Mouse (Mus musculus) adrenal gland, postnatal 10 days (tissue): ENCODE results near the gene Dap. TPM values are rescaled to one million over a fixed set of nuclear protein-coding genes. Genes with fewer than 3 reads are reported as not detected.
A peak's percentile ranks its signal among the peaks of the same experiment; 100 is the strongest.

Source experiments
- DNase-seq: peaks from one replicate; pipeline ENCODE4 v3.0.0; 2021; ENCODE audit warnings: mixed read lengths
- total RNA-seq, 2 experiments: library from RNA; stranded (reverse); gene quantifications; 2 replicates each; pipeline ENCODE4 v1.2.3; 2021

Dap gene
- total RNA-seq, 2 experiments from 2014 or later: 71.1 to 81.2 TPM

GRCm38 (mm10) chr15:31262361-31262760 lies 38.2 kb downstream of the Dap start:
- no peak for DNase-seq

- DNase-seq: peak; percentile 84
Measured at GRCm38 (mm10) chr15:31264827-31265226, 40.7 kb downstream of the Dap start.

DNA sequence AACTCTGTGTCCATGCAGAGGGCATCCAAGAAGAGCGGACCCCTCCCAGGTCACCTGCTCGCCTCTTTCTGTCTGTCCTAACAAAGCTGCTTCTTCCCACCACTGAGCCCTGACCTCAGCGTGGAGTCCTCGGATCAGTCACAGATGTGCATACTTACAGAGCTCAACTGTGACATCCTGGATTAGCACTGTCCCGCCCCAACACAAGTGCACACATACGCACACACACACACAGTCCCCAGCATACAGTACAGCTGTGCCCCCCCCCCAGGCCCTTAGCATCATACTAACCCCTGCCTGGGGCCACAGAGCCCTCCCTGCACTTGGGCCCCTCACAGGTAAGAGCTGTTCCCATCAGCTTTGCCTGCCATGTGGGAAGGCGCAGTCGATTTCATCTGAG lies 41.3 kb downstream of the Dap start:
- DNase-seq: no peak

DNA sequence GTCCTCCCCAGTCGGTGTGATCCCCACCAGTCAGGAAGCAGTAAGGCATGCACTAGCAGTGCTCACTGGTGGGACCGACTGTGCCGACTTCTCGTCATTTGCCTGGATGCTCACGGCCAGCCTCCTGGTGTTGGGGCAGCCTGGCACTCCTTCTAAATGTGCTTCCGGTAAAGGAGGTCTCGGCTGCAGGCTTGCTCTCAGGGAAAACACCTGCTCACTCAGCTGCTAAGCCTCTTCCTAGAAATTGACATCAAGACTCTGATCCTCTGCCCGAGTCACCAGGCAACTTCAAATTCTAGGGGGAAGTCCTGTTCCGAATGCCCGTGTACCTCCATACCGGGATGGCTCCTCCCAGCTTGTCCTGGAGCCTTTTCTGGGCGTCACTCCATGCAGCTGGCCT lies 41.7 kb downstream of the Dap start:
- no peak for DNase-seq

DNA sequence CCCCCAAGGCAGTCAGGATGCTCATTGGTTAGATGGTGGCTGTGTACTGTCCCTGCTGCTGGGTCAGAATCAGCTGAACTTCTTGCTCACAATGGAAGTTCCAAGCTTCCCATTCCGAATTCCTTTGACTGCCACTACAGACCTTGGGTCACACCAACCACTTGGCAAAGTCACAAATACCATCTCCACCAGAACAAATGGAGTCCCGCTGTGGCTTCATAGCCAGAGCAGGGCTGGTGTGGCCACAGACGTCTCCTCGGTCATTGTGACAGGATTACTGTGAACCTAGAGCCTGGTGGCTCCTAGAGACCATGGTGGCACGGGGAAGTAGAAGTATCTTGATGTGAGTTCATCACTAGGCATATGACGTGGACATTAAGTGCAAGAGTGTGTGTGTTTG lies 44.0 kb downstream of the Dap start:
- no peak for DNase-seq

- no peak for DNase-seq
Measured at GRCm38 (mm10) chr15:31269558-31269957, 45.4 kb downstream of the Dap start.

DNA sequence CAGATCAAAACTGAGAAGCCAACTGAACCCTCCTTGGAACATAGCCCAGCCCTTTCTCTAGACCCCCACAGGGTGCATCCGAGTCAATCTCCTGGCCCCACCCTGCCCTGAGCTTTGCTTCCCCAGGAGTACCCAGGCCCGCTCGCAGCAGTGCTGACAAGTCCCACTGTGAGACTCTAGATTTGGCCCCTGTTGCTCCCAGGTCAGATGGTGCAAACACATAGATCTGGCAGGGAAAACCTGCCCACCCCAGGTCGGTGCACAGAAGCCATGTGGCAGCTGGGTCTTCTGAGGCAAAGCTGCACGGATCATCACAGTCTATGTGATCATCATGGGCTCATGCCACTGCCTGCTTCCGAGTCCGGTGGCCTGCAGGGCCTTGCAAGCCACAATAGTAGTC lies 48.6 kb downstream of the Dap start:
- DNase-seq: no peak

DNA sequence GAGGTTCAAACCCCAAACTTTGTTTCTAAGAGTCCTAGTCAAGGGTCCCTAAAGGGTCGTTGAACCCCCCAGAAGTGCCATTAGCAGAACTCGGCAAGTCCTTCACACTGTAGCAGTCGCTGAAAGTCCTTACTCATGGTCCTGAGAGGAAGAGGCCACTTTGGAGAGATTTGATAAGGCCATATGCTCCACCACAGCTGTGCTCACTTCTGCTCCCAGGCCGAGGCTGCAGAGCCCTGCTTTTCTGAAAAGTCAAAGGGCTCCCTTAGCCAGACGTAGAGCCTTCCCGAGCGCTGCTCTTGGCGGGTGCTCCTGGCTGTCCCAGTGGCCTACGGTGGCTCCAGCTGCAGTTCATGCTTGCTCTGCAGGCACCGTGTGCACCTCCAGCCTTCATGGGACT lies 49.4 kb downstream of the Dap start:
- DNase-seq: no peak

DNA sequence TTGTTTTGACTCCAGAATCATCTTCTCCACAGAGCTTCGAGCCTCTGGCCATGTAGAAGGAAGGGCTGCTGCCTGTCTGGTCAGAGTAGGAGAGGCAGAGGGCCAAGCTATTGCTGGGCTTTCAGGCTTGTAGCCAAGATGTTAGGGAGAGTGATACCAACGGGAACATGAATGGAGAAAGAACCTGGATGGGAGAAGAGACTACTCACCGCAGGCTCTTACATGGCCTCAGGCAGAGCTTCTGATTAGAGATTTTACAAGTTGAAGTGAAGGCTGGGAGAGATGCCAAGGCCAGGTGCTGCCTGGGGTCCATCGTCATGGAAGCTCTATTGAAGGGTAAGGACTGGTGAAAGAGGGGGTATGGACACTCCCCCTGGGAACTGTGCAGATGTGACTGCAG lies 54.0 kb downstream of the Dap start:
- peak; percentile 23 for DNase-seq

DNA sequence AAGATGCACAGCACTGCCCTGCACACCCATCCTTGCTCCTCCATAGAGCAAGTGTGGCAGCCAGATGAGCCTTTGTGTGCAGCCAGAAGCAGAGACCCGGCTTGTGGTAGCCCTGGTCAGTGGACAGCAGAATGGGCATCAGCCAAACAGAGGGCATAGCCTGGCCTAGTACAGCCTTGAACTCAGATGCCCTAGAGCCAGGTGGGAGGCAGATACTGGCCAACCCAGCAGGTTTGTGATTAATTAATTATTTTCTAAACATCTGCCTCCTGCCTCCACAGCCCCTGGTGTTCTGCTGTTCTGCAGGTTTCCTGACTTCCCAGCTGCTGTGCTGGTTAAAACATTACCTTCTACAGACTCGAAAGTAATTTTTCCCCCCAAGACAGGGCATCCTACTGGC lies 55.0 kb downstream of the Dap start:
- no peak for DNase-seq

GRCm38 (mm10) chr15:31279577-31280004 lies 55.5 kb downstream of the Dap start:
- DNase-seq: no peak

GRCm38 (mm10) chr15:31280059-31280458 lies 55.9 kb downstream of the Dap start:
- no peak for DNase-seq

GRCm38 (mm10) chr15:31280683-31281082 lies 56.6 kb downstream of the Dap start:
- no peak for DNase-seq

DNA sequence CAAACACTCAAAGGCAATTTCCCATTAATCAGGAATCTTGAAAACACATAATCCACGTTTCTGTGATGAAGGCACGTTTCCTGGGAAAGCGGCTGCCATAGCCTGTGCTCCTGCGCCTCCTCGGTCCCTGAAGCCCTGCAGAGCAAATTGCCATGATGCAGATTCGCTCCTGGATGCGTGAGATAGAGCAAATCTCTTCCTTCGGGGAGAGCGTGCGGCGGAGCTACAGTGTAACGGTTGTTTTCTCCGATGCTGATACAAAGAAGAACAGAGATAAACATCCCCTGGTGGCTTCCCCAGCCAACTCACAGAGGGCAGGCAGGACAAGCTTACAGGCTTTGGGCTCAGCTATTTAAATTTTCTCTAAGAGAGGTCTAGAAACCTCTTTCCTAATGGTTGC lies 57.7 kb downstream of the Dap start:
- no peak for DNase-seq

- DNase-seq: no peak
Measured at GRCm38 (mm10) chr15:31282353-31282752, 58.2 kb downstream of the Dap start.

GRCm38 (mm10) chr15:31284142-31284541 lies 60.0 kb downstream of the Dap start:
- no peak for DNase-seq

DNA sequence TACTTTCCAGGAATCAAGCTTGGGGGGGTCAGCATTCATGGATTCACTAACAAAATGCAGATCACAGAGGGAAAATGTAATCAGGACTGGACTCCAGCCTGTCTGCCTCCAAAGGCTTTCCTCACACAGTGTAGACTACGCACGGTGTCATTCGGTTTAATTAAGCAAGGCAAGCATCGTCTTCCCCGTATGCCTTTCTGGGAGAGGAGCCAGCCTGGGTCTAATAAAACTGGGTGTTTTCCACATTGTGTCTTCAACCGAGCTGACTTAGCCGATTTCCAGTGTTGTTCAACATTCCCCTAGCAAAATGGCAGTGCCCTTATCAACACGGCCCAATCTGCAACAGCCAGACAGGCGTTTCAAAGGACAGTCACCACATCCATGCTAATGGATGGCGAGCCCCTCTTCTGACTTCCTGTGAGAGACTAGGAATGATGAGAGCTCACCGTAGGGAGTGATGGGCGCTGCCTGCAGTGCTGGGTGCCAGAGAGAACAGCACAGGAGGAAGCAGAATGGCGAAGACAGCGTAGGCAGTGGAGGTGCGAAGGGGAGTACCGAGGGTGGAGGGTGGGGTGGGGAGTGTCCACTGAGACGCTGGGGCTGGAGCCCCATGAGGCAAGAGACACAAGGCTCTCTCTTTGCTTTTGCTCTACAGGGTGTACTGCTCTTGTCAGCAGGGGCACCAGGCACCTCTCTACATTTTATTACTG lies 61.0 kb downstream of the Dap start:
- DNase-seq: no peak

- DNase-seq: no peak
Measured at GRCm38 (mm10) chr15:31285695-31286094, 61.6 kb downstream of the Dap start.

- no peak for DNase-seq
Measured at GRCm38 (mm10) chr15:31292627-31293026, 68.5 kb downstream of the Dap start.

DNA sequence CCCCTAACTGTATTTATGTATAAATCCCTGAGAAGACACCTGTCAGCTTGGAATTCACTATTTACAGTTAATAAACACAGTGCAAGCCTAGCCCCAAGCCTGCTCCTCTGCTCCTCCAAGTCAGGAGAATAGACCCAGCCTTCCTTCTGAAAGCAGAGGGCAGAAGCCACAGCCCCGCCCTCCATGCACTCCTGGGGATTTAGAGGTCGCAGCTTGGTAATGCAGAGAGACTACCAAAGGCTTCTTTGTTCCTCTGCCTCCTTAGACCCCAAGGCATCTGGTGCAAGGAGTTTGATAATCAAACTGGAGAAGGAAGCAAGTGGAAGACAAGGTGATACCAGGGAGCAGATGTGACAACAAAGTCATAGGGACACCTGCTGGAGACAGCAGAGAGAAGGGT lies 70.2 kb downstream of the Dap start:
- DNase-seq: no peak

DNA sequence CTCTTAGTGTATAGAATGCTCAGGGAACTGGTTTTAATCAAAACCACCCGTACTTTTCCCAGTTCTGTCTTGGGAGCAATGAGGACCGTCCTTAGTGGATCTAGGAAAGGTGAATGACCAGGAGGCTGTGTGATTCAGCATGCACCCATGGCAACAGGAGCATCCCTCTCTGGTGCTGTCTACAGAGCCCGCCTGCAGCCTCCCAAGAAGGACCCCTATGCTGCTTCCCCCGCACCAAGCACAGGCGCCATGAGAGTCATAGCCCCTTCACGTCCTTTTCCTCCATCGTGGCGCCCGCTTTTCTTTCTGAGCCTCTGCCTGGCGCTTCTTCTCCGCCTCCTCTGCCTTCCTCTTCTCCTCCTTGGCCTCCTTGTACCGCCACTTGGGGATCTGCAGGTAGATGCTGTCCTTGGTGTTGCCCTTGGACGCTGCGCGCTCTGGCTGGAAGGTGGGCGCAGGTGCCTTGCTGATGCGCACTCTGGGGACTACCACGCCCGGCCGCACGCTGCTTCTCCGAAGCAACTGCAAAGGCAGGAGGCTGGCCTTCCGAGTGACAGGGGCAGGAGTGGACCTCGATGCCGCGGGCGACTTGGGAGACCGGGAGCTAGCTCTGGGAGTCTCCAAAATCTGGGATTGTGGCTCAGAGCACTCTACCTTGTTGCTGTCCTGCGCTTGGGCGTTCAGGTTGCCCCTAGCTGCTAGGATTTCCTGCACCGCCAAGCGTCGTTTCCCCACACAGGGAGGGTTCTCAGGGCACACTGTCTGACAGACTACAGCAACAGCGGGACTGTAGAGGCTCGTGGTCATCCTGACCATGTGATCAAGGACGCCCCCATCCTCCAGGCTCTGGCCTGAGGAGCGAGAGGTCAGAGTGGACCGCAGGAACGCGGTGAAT lies 73.0 kb downstream of the Dap start:
- DNase-seq: no peak

- DNase-seq: no peak
Measured at GRCm38 (mm10) chr15:31297777-31298137, 73.6 kb downstream of the Dap start.

DNA sequence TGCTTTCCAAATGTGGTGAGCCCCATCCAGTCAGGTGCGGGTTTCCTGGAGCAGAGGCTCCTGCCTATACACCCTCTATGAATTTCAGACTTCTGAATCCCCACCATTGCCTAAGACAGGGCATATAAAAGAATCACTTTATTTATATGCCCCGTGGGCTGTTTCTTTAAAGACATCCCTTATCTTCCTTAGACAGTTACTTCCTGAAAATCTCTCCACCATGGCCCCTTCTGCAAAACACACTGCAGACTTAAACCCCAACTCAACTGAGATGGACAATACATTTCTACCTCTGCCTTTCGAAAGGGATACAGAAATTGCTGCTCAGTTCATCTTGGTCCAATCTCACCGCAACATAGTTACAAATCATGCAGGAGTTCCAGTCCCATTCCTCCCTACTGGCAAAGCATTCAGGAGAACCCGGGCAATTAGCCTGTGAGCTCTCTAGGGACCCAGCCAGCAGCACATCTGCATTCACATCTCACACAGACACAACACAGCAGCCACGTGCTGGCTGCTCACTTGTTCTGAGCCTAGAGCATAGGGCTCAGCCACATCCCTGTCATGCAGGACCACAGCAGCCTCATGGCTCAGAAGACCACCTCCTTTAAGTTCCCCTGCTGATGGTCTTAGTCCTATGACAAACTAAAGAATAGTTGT lies 75.3 kb downstream of the Dap start:
- no peak for DNase-seq
